Mouse (Mus musculus): ENCODE results near the gene Plekha7.

DNA sequence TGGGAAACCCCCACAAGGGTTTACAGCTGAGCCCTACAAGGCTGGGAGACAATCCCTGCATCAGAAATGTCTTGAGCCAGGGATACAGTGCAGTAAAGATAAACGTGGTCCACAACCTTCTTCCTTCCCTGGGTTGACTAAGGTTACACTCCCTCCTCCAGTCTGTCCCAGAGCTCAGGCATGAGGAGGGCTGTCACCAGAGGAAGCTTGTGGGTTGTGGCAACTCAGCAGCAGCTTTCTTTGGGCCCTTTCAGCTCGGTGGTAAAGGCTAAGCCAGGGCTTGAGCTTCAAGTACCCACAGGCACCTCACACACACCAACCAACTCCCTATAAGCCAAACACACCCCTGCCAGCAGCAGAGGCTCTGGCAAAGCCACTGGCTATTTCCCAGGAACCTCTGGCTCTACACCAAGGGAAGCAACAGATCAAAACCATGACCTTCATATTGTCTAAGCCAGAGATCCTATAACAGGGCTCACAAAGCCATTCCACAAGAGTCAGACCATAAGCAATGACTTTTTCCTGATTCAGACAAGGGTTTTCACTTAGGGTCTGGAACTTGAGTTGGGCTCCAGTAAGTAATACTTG is 154.3 kb downstream of the Plekha7 start:
- TF ChIP-seq CTCF (IDR thresholded peaks at IDR 0.05; ENCODE audit: control insufficient read depth, insufficient read depth, insufficient read length) (no peak), MYOG (IDR thresholded peaks at IDR 0.05; ENCODE audit: control insufficient read depth, extremely low read depth, insufficient read length) (no peak), USF1 (IDR thresholded peaks at IDR 0.05; ENCODE audit: low read depth) (no peak), MAX (IDR thresholded peaks at IDR 0.05) (no peak)
